Mouse (Mus musculus) embryonic facial prominence, embryonic 13.5 days (tissue): ENCODE measurements at regions not wholly inside any gene's neighbourhood (a gene's known extent, or its start where the extent isn't known, plus 50 kb on each side); places are given as distances from the start of the nearest gene placed in this dataset.
A peak's percentile ranks its signal among the peaks of the same experiment; 100 is the strongest.

Source experiments
- ATAC-seq: fragments of 200-750 bp; cut with Nextera tagmentation; 2 replicates; pipeline ENCODE4 v1.8.0; 2017; ENCODE audit warnings: low read depth; ENCODE audit not compliant: insufficient number of reproducible peaks, insufficient read depth, low FRiP score, low TSS enrichment
- H3K27ac ChIP-seq: fragments of 300-500 bp; sonication (generic); 2 replicates; pipeline ENCODE4 v1.5.1; 2015; ENCODE audit warnings: moderate library complexity, mild to moderate bottlenecking, inconsistent platforms
- H3K27me3 ChIP-seq: fragments of 300-500 bp; sonication (generic); 2 replicates; pipeline ENCODE4 v1.6.1; 2015; ENCODE audit warnings: mild to moderate bottlenecking, inconsistent platforms
- H3K36me3 ChIP-seq: fragments of 300-500 bp; sonication (generic); 2 replicates; pipeline ENCODE4 v1.6.1; 2015; ENCODE audit warnings: mild to moderate bottlenecking, inconsistent platforms
- H3K4me1 ChIP-seq: fragments of 300-500 bp; sonication (generic); 2 replicates; pipeline ENCODE4 v1.6.1; 2015; ENCODE audit warnings: inconsistent platforms
- H3K4me2 ChIP-seq: fragments of 300-500 bp; sonication (generic); 2 replicates; pipeline ENCODE4 v1.6.1; 2015; ENCODE audit warnings: moderate library complexity, mild to moderate bottlenecking, inconsistent platforms
- H3K4me3 ChIP-seq: fragments of 300-500 bp; sonication (generic); 2 replicates; pipeline ENCODE4 v1.5.1; 2015; ENCODE audit warnings: mild to moderate bottlenecking, inconsistent platforms
- H3K9ac ChIP-seq: fragments of 300-500 bp; sonication (generic); 2 replicates; pipeline ENCODE4 v1.6.1; 2015; ENCODE audit warnings: mild to moderate bottlenecking, inconsistent platforms
- H3K9me3 ChIP-seq: fragments of 300-500 bp; sonication (generic); 2 replicates; pipeline ENCODE4 v1.6.1; 2016; ENCODE audit warnings: inconsistent platforms
- WGBS: fragments of 180-500 bp; shearing (Covaris S2); methylation state at CpG from one replicate; pipeline ENCODE4 v1.1.7; 2015; ENCODE audit warnings: mixed read lengths; 5-methylcytosine and 5-hydroxymethylcytosine counted together

GRCm38 (mm10) chr6:147199955-147200354, 64.0 kb downstream of the Pthlh start:
- H3K27ac ChIP-seq, result no peak overlapping the region
- H3K27me3 ChIP-seq, result no peaks in the 10 kb centered on the region
- no peak for ATAC-seq
- no peaks in the 10 kb centered on the region for H3K9me3 ChIP-seq
- H3K9ac ChIP-seq, result no peak overlapping the region
- H3K36me3 ChIP-seq, result no peaks in the 10 kb centered on the region
- WGBS, result 76% methylated on average over 7 of the region's 7 CpGs
- H3K4me3 ChIP-seq, result no peak overlapping the region
- H3K4me1 ChIP-seq, result no peaks in the 10 kb centered on the region
- H3K4me2 ChIP-seq, result no peak overlapping the region

DNA sequence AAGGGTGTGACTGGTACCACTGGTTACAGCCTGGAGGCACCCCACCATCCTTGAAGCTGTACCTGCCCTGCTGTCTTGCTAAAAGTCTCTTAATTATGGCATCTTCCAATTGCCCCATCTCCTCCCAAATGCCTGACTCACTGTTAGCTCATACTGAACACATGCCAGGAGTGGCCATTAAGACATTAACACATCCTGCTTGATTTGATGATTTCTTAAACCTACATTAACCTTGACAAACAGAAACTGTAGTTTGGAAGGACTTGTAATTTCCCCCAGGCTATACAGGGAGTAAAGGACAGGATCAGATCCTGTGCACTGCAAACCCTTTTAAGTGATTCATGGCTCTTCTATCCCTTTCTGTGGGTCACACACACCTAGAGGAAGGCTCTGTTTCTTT, 64.6 kb downstream of the Pthlh start:
- no peak for ATAC-seq
- H3K9ac ChIP-seq, result no peak overlapping the region
- H3K27ac ChIP-seq, result no peak overlapping the region
- H3K27me3 ChIP-seq, result no peaks in the 10 kb centered on the region
- no peaks in the 10 kb centered on the region for H3K4me1 ChIP-seq
- H3K36me3 ChIP-seq, result no peaks in the 10 kb centered on the region
- H3K9me3 ChIP-seq, result no peaks in the 10 kb centered on the region
- H3K4me2 ChIP-seq, result no peak overlapping the region
- H3K4me3 ChIP-seq, result no peak overlapping the region

- H3K4me1 ChIP-seq, result no peaks in the 10 kb centered on the region
- no peaks in the 10 kb centered on the region for H3K36me3 ChIP-seq
- no peaks in the 10 kb centered on the region for H3K27me3 ChIP-seq
- H3K9me3 ChIP-seq, result no peaks in the 10 kb centered on the region
- no peak for ATAC-seq
- no peak overlapping the region for H3K4me3 ChIP-seq
- WGBS, result 80% methylated on average over 4 of the region's 4 CpGs
- H3K27ac ChIP-seq, result no peak overlapping the region
- no peak overlapping the region for H3K4me2 ChIP-seq
- no peak overlapping the region for H3K9ac ChIP-seq
Measured at GRCm38 (mm10) chr6:147196432-147196831, 67.6 kb downstream of the Pthlh start.

DNA sequence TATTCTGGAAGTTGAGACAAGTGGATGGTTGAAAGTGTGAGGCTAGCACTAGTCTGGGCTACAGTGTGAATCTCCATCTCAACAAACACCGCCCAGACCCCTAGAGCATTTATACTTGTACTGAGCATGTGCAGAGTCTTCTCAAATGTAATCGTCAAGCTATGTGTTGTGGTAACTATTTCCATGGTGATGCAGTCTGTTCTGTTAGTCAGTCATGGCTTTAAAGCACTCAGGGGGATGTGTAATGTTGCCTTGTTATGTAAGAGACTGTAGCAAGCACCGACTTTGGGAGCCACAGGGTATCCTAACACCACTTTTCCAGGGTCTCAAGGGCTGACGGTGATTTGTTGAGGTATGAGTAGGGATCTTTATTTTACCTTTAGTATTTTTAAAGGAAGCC, 68.7 kb downstream of the Pthlh start:
- no peak overlapping the region for H3K9ac ChIP-seq
- H3K9me3 ChIP-seq, result no peaks in the 10 kb centered on the region
- no peak for ATAC-seq
- no peaks in the 10 kb centered on the region for H3K4me1 ChIP-seq
- H3K4me2 ChIP-seq, result no peak overlapping the region
- H3K36me3 ChIP-seq, result no peaks in the 10 kb centered on the region
- WGBS, result 69% methylated on average over 4 of the region's 4 CpGs
- no peaks in the 10 kb centered on the region for H3K27me3 ChIP-seq
- no peak overlapping the region for H3K27ac ChIP-seq
- H3K4me3 ChIP-seq, result no peak overlapping the region

DNA sequence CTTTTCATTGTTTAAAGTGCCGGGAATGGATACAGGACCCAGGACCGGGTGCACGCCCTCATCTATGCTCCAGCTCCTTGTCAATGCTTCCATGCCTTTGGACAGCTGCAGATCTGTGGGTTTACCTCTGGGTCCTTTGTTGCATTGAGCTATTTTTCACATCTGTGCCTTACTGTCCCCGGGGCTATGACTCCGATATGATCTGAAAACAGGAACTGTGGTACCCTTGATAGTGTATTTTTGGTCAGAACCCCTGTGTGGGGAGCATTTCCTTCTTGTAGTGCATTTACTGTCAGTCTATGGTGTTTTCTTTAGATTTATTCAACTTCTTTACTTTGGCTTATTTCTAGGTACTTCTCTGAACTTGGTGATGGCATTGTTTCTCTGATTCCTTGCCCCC, 76.3 kb downstream of the Pthlh start:
- H3K4me1 ChIP-seq, result no peaks in the 10 kb centered on the region
- H3K4me3 ChIP-seq, result no peak overlapping the region
- H3K9me3 ChIP-seq, result no peaks in the 10 kb centered on the region
- H3K9ac ChIP-seq, result no peak overlapping the region
- H3K4me2 ChIP-seq, result no peak overlapping the region
- H3K36me3 ChIP-seq, result no peaks in the 10 kb centered on the region
- ATAC-seq, result no peak
- no peaks in the 10 kb centered on the region for H3K27me3 ChIP-seq
- WGBS, result 74% methylated on average over 5 of the region's 5 CpGs
- H3K27ac ChIP-seq, result no peak overlapping the region

- Histone ChIP-seq H3K27me3 (no peaks in the 10 kb centered on the region), H3K9ac (no peak overlapping the region), H3K4me1 (peaks cover 21% of the 10 kb centered on the region), H3K27ac (peak overlapping the region; percentile 13; the same call in 1 of the 2 replicates), H3K9me3 (peaks cover 3% of the 10 kb centered on the region; the same call in 1 of the 2 replicates), H3K4me3 (no peak overlapping the region), H3K36me3 (no peaks in the 10 kb centered on the region), H3K4me2 (peak overlapping the region; percentile 11; the same call in 1 of the 2 replicates)
- ATAC-seq, result peak; percentile 28; the same call in 1 of the 2 replicates
- 30% methylated on average over 7 of the region's 7 CpGs for WGBS
Measured at GRCm38 (mm10) chr6:147178276-147178675, 85.7 kb downstream of the Pthlh start.

GRCm38 (mm10) chr6:147176176-147176575, 85.0 kb downstream of the Klhl42 start:
- H3K4me1 ChIP-seq, result peaks cover 21% of the 10 kb centered on the region
- H3K27me3 ChIP-seq, result no peaks in the 10 kb centered on the region
- no peak overlapping the region for H3K4me3 ChIP-seq
- H3K4me2 ChIP-seq, result no peak overlapping the region
- no peak for ATAC-seq
- no peak overlapping the region for H3K9ac ChIP-seq
- H3K27ac ChIP-seq, result no peak overlapping the region
- H3K9me3 ChIP-seq, result peaks cover 5% of the 10 kb centered on the region; the same call in 1 of the 2 replicates
- WGBS, result 63% methylated on average over 1 of the region's 1 CpGs
- no peaks in the 10 kb centered on the region for H3K36me3 ChIP-seq
